Mouse (Mus musculus) neural tube, embryonic 10.5 days (tissue): Measurements from ENCODE around the gene Myoz2.
A peak's percentile ranks its signal among the peaks of the same experiment; 100 is the strongest.

Source experiments
- DNase-seq: peaks from one replicate; pipeline ENCODE4 v3.0.0-alpha.2; 2017; ENCODE audit warnings: low spot score; ENCODE audit errors: extremely low spot score

The Myoz2 gene

DNA sequence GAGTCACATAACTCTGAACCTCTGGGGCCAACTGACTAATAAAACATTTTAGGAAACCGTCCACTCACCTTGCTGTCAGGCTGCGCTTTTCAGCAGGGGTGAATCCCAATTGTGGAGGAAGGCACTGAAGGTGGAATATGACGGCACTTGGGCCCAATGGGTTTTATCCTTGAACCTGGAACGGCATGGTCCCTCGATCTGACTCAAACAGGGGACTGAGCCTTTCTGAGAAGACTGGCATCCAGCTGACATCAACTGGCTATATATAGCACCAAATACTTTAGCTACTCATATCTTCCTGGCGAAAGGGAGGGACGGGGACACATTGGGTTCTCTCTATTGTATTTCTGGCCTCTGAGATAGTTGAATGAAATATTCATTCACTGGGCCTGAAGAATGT is at the start of gene Myoz2:
TSS of gene Myoz2 (minus strand) at position 264 of the 400 bp plus-strand sequence.
- DNase-seq = peak; percentile 10

DNA sequence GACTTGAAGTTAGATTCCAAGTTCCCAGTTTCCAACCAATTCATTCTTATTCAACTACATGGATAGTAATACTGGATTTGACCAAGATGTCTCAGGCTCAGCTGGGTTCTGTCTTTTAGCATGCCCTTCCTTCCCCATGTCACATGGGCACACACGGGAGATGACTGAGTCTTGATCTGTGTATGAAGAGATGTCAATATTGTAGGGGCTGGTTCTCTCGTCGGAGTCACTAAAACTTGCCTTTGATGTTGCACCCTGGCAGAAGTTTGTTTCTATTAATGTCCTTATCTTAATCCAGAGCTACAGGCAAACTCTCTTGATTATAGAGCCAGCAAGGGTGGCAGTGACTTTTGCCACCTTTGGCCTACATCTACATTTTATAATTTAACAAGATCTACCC is 46.9 kb upstream of the Myoz2 start:
- DNase-seq = no peak

DNA sequence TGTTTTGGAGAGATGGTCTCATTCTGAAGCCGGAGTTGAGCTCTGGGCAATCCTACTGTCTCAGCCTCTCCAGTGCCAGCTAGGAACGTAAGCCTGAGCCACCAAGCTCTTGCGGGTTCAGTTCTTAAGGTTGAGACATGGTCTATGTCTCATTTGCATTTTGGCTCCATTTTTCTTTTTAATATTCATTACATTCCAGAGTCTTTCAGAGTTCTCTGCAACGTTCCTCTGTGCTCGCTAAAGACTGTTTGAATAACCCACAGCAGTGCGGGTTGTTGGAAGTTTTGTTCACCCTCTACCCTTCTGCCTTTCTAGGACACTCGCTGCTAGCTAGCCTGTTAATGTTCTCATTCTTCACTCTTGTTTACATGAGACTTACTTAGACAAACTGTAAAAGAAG is 46.1 kb upstream of the Myoz2 start:
- DNase-seq = no peak

DNA sequence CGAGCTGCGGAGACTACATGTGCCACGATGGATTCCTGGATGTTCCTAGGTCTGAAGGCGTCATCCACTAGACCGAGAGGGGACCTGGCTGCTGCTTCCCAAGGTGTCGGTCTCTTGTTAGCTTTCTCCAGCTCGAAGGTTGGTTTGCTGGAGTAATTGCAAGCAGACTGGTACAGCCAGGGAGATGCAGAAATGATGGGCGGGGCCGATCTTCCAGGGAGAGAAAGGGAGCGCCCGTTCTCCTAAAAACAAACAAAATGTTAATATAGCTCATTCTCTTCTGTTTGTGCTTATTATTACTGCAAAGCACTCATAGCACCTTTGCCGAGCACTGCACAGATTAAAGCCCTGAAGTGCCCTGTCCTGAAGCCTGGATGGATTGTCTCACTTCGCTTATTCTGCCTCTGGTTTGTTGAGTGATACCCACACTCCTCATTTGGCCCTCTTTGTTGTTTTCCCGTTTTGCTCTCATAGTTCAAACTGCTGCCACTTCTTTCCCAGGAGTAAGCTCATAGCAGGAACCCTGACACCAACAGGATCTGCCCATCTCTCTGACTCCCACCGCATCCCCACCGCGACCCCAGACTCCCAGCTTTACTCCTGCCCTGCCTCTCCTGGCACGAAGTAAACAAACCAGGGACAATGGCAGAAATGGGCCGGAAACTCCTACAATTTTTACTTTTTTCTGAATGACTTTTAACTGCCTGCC is 45.4 kb upstream of the Myoz2 start:
- no peak for DNase-seq

DNA sequence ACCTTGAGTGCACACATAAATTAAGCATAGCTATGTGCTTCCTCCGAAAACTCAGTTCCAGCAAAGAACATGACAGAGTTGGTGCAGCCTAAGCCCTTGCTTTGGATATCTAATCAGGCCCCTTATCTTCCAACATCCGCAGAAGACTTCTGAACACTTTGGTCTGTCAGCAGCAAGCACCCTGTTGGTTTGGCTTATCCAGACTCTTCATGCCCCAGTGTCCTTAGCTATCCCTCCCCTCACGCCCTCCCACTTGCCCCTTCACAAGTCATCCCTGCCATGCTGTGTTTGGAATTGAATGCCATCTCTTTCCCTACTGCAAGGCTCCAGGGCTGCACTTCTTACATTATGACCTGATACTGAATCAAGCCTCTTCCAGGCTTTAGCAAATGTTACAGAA is 40.9 kb upstream of the Myoz2 start:
- no peak for DNase-seq

DNA sequence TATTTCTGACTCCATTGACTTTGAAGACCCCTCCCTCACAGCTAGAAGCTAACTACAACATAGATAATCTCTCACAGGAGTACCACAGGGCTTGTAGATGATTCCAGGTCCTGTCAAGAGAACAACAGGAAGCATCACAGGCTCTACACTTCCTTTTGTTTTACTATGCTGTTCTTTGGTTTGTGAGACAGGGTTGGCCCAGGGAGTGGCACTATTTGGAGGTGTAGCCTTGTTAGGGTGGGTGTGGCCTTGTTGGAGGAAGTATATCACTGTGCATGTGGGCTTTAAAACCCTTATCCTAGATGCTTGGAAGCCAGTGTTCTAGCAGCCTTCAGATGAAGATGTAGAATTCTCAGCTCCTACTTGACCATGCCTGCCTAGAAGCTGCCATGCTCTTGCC is 40.2 kb upstream of the Myoz2 start:
- DNase-seq = no peak

DNA sequence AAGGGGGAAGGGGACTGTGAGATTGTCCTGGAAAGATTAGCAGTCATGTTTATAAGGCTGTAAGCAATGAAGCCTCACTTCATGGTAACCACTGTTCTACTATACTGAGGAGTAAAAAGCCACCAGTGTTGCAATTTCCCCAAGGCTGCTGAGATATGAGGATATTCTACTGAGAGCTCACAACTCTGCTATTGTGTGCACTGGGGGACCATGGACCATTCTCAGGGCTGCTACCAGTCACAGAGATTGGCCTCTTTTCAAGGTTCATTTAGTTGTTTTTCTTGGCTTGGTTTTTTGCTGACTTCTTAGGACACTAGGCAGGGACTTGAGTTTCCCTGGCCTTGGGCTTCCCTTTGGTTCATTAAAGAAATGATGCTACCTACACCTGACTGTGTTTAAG is 38.5 kb upstream of the Myoz2 start:
- no peak for DNase-seq

DNA sequence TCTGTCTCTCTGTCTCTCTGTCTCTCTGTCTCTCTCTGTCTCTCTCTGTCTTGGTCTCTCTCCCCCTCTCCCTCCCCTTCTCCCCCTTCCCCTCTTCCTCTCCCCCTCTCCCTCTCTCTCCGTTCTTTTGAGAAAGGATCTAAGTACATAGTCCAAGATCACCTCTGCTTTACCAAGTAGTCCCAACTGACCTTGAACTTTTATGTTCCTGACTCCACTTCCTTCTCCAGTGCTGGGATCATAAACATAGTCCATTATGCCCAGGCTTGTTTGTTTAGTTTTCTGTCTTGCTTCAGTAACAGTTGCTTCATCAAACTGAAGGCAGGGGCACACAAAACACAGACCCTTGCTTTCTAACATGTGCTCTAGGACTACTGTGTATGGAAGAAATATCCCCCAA is 37.7 kb upstream of the Myoz2 start:
- no peak for DNase-seq

DNA sequence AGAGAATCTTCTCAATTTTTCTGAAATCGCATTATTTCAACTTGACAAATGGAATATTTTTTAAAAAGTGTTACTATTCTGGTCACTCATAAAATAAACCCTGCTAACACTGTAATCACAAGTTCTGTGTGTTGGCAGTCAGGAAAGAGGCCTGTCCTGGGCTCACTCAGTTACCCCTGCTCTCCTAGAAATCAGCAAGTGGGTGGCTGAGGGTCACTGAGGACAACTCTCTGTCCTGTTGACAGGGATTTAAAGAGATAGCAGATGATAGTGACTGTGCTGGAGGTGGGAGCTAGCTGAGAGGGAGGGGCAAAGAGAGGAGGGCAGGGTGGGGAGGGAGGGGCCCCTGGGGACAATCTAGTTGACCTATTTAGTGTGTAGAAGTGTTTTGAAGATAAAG is 36.2 kb upstream of the Myoz2 start:
- DNase-seq = no peak

DNA sequence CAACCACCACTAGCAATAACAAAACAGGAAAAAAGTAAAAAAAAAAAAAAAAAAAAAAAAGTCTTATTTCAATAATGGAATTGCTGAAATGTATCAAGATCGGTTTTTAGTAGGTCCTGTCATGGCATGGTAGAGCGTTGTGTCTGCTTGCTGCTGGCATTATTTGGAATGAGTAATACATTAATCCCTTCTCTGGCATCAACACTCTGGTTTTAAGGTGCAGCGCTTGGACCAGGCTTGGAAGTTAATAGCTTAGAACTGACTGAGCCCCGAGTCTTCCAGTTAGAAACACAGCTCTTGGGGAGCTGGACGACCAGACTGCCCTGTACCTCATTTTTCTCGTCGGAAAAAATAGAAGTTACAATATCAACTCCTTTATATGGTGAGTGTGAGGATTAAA is 32.0 kb upstream of the Myoz2 start:
- DNase-seq = no peak

DNA sequence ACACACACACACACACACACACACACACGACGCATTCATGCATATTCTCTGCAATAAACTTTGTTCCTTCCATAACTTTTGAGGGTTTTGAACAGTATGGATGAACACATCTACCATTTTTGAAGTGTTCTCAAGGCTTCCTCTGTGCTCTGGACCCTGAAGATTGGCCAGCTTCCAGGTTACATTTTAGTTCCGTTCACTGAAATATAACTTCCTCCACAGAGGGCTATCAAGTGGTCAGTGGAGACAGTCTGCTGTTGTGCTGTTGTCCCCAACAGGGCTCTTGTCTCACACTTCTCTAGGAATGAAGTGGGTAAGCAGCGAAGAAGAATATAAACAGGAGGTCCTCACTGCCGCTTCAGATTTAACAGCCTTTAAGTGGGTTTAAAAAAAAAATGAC is 30.7 kb upstream of the Myoz2 start:
- DNase-seq = no peak

DNA sequence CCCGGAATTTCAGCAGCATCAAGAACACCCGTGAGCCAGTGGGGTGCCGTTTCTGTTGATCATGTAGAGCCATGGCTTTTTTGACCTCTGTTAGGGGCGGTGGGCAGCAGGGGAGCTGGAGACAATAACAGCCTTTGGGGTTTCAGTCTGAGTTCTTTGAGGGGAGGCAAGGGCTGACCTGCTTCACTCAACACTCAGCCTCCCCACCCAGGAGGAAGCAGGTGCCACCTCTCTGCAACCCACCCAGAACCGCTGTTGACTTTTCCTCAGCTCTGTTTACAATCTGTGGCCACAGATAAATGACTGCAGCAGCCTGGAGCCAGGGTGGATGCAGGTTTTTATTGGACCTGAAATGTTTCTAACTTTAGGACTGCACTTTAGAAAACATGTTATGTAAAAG is 29.4 kb upstream of the Myoz2 start:
- no peak for DNase-seq

DNA sequence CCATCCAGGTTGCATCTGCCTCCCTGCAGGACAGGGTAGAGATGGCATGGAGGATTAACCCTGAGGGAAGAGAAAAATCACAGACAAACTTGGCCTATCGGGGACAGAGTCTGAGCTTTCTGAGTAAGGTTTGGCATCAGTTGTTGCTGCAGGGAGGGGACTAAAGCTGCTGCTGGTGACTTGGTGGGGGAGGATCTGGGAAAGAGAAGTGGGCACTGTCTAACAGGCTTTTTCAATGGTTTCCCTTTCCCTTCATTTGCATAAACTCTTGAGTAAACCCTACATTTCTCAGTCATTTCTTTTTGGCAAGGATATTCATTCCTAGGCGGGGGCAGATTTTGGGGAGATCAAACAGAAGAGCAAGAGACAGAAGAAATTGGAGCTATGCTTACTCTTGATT is 27.1 kb upstream of the Myoz2 start:
- no peak for DNase-seq

DNA sequence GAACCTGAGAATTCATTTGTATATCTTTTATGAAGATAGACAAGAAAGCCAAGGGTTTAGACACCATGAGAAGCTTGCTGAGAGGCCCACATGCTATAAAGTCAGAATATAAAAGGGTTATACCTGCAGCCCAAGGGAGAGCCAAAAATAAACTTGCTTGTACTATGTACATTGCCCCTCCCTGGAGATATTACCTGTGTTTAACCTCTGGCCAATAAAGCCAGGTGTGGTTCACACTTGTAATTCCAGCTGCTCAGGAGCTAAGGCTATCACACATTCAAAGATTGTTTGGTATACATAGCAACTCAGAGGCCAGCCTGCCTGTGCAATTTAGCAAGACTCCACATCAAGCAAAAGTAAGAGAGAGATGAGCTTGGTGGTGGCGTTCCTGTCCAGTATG is 24.0 kb upstream of the Myoz2 start:
- no peak for DNase-seq

DNA sequence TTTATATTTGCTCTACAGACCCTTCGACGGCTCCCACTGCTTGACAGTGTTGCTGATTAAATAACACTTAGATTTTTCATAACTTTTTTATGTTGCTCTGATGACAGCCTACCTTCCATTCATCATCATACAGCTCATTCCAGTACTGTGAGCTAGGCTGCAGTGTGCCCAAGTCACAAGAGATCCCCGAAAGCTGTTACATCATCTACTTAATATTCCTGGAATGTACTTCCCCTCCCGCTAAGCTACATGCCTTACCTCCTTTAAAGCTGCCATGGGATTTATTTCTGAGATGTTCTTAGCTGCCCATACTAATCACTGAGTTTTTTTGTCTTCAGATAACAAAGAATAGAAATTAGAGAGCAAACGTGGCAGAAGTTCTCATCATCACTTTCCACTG is 19.4 kb upstream of the Myoz2 start:
- no peak for DNase-seq

DNA sequence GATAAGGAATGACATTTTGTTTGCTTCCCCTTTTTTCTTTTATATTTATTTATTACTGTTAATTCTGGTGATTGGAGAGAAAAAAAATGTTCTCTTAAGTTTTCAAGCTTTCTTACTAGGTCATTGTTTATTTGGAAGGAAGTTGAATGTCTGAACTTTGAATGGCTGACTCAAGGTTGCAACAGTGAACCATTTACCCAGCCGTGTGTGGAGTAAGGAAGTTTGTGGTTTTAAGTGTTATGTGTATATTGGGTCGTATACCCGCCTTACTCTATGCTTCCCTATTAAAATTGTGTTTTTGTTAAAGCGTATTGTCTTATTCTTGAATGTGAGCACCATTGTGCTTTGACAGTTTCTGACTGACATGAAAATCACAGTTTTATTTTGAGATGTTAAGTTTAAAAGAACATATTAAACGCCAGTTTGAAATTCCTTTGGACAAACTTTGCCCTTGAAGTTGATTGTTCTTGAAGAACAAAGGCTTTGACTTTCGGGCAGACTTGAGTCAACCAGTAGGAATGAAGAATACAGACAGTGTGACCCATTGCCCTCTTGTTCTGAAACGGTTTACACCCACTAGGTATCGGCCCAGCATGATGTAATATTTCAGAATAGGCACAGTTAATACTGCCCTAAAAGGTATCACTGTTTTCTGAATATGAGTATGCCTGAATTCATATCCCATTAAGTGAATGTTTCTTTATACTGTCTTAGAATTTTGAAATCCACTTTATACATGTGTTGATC is 18.6 kb upstream of the Myoz2 start:
- no peak for DNase-seq

DNA sequence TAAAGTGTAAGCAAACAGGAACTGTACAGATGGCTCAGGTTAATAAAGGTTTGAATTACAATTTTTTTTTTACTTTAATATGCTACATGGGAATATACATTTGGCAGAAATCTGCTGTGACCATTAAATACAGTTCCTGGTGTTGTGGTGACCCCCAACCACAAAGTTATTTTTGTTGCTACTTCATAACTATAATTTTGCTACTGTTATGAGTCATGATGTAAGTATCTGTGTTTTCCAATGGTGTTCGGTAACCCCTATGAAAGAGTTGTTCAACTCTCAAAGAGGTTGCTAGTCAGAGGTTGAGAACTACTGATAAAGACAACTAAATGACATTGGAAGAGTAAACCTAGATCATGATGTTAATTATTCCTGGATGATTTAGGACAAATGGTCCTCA is 7.5 kb upstream of the Myoz2 start:
- no peak for DNase-seq

DNA sequence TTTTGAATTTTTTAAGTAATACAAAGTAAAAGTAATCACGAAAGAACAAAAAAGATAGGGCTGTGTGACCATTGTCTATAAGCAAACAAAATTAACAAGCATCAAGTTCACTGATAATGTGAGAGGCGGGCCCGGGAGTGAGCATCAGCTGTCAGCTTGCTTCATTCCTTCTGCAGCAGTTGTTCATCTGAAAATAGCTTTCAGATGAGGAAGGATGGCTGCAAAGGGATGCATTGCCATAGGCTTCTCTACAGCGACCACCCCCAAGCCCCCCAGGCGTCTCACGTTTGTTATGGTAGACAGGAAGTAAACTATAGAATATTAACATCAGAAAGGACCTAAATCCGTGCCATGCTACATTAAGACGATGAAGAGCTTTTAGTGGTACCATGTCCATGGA is 1.0 kb downstream of the Myoz2 start:
- DNase-seq = no peak

DNA sequence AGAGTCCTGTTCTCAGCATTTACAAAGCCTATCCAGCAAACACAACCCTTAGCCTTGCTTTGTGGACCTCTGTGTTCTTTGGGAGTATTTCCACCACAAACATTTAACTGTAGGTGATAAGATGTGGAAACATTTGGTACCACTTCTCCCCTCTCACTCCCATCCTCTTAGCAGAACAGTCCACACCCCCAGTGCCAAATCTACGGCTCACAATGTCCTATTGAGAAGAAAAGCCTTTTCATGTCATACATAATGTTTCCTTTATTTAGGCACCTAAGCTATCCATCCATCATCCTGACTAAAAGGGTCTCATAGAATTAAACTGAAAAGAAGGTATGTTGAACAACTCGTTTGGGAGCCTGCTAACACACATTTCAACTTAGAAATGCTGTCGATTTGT is 9.2 kb downstream of the Myoz2 start:
- no peak for DNase-seq

DNA sequence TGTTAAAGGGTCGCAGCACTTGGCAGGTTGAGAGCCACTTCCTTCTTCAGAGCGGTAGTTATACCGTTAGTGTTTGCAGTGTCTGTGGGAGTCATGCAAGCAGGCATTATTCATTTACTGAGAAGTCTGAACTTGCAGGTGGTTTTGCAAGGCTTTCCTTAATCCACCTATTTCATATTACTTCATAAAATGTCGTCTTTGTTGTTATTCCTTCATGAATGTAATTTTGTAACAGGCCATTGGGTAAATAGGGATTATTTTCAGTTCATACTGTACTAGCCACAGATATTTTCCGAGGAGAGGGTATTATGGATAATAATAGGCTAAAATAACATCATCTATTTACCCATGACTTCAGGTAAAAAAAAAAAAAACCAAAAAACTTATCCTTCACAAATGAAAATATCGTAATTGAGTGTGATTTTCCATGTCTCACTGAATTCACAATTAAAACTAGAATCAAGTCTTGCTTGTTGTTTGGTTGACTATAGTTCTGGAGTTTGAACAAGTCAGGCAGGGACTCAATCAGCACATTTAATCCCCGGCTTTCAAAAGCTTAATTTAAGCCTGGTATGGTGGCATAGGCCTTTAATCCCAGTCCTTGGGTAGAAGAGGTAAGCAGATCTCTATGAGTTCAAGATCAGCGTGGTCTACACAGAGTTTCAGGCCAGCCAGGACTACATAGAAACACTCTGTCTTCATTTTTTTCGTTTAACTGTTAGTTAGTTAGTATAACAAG is 10.2 kb downstream of the Myoz2 start:
- DNase-seq = no peak

DNA sequence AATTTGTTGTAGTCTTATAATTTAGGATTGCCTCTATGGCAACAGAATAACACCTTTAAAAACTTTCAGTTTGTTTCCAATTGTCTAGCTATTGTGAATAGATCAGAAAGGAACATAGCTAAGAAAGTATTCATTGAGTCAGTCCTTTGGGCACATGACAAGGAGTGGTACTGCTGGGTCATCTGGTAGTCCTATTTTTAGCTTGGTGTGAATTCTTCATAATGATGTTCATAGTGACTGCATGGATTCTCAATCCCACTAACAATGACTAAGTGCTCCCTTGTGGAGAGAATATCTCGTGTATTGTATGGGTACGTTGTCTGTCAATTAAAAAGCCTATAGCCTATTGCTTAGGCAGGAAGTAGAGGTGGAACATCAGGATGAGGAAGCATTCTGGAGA is 16.0 kb downstream of the Myoz2 start:
- DNase-seq = no peak

DNA sequence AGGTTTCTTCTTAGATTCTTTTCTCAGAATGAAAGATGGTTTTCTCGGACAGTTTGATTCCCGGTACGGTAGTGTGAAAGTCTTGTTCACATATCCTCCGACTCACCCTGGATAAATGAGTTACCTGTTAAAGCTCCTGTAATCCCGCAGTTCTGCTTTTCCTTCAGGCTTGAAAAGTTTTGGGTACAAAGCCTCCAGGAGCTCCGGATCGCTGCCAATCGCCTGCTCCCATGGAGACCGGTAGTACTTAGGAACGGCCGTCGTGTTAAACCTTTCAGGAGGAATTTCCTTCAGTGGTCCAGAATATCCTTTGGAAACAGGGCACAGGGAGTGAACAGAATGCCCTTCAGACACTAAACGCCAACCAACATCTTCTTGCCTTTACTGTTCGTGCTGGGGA is 21.3 kb downstream of the Myoz2 start:
- no peak for DNase-seq

DNA sequence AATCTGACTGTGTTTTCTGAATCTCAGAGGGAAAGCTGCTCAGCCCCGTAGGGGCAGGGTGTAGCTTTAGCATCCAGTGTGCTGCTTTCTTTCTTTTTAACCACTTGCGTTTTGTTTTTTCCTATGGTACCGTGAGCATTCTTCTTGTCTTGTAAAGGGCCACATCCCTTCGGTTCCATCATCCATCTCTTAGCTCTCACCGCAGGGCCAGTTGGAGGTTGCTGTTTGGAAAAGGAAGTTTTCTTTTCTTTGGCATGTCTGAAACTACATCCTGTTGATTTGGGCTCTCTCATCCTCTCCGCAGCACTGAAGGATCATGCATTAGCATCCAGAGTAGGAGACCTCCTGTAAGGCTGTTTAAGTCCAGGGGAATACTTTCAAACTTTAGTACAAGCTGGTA is 25.4 kb downstream of the Myoz2 start:
- no peak for DNase-seq
